Mouse (Mus musculus): Measurements from ENCODE around the gene Rnf207.

GRCm38 (mm10) chr4:152272449-152273049, 46.2 kb downstream of the Rnf207 start:
- TF ChIP-seq CTCF (IDR thresholded peaks at IDR 0.05; ENCODE audit: low read depth), result peak; percentile 57
- no peak for TF ChIP-seq EP300 (IDR thresholded peaks at IDR 0.05; ENCODE audit: low read depth)
